Mouse (Mus musculus): ENCODE measurements around the gene Ggn. TPM values are rescaled to one million over a fixed set of nuclear protein-coding genes. Genes with fewer than 3 reads are reported as not detected.
"Not testable (repeated sequence)": the region's sequence is repeated elsewhere in the genome, so short reads cannot be mapped to it uniquely, and the experiment has no call there.

Gene Ggn
- total RNA-seq (2021) = under 1 TPM; 0.27 to 0.33 TPM
- long read RNA-seq, experiment 1 = 0 reads
- long read RNA-seq, experiment 2 = 0 reads

GRCm38 (mm10) chr7:29170066-29170754, at the start of gene Ggn, which contains the start of gene Spred3:
TSS of gene Ggn (plus strand) at chr7:29170210.
TSS of gene Spred3 (minus strand) at chr7:29170411.
- peak; percentile 89 for DNase-seq (ENCODE audit: low spot score)

GRCm38 (mm10) chr7:29122821-29123220, 47.2 kb upstream of the Ggn start:
- DNase-seq (ENCODE audit: low spot score) = no peak

GRCm38 (mm10) chr7:29123531-29124358, 46.3 kb upstream of the Ggn start:
- peak; percentile 88 for DNase-seq (ENCODE audit: low spot score)

GRCm38 (mm10) chr7:29124970-29125369, 45.0 kb upstream of the Ggn start, which contains the start of gene Ryr1:
TSS of gene Ryr1 (minus strand) at chr7:29125179.
- DNase-seq (ENCODE audit: low spot score) = peak; percentile 89

GRCm38 (mm10) chr7:29126173-29126915, 43.7 kb upstream of the Ggn start:
- peak; percentile 89 for DNase-seq (ENCODE audit: low spot score)

GRCm38 (mm10) chr7:29128725-29129124, 41.3 kb upstream of the Ggn start:
- no peak for DNase-seq (ENCODE audit: low spot score)

GRCm38 (mm10) chr7:29134230-29134629, 35.8 kb upstream of the Ggn start:
- no peak for DNase-seq (ENCODE audit: low spot score)

GRCm38 (mm10) chr7:29134693-29135386, 35.2 kb upstream of the Ggn start, which contains the start of gene Rasgrp4:
TSS of gene Rasgrp4 (plus strand) at chr7:29134851.
- DNase-seq (ENCODE audit: low spot score) = no peak

GRCm38 (mm10) chr7:29137429-29137828, 32.6 kb upstream of the Ggn start:
- DNase-seq (ENCODE audit: low spot score) = no peak

GRCm38 (mm10) chr7:29139237-29139636, 30.8 kb upstream of the Ggn start:
- DNase-seq (ENCODE audit: low spot score) = not testable (repeated sequence)

- DNase-seq (ENCODE audit: low spot score) = no peak
These were observed 28.6 kb upstream of the Ggn start for GRCm38 (mm10) chr7:29141416-29141815.

- no peak for DNase-seq (ENCODE audit: low spot score)
These were observed 26.0 kb upstream of the Ggn start for GRCm38 (mm10) chr7:29144006-29144405.

- DNase-seq (ENCODE audit: low spot score) = no peak
These were observed 23.2 kb upstream of the Ggn start for GRCm38 (mm10) chr7:29146625-29147367.

GRCm38 (mm10) chr7:29148771-29149170, 21.2 kb upstream of the Ggn start:
- DNase-seq (ENCODE audit: low spot score) = no peak

- DNase-seq (ENCODE audit: low spot score) = no peak
These were observed 18.5 kb upstream of the Ggn start for GRCm38 (mm10) chr7:29151486-29151885.

GRCm38 (mm10) chr7:29154018-29154720, 15.8 kb upstream of the Ggn start:
- no peak for DNase-seq (ENCODE audit: low spot score)

GRCm38 (mm10) chr7:29155196-29155837, 14.7 kb upstream of the Ggn start:
- DNase-seq (ENCODE audit: low spot score) = peak; percentile 89

- peak; percentile 86 for DNase-seq (ENCODE audit: low spot score)
These were observed 13.9 kb upstream of the Ggn start, which contains the start of gene Fam98c for GRCm38 (mm10) chr7:29155838-29156782. TSS of gene Fam98c (minus strand) at chr7:29156234.
